Mouse (Mus musculus) limb, embryonic 14.5 days (tissue): Measurements from ENCODE around the gene Zkscan16. TPM values are rescaled to one million over a fixed set of nuclear protein-coding genes. Genes with fewer than 3 reads are reported as not detected.

Experiments
- ATAC-seq: fragments of 200-750 bp; cut with Nextera tagmentation; 2 replicates; pipeline ENCODE4 v1.8.0; 2017; ENCODE audit warnings: low read depth, moderate number of reproducible peaks, moderate TSS enrichment; ENCODE audit not compliant: low FRiP score
- DNase-seq: peaks from one replicate; pipeline ENCODE4 v3.0.0-alpha.2; 2015; ENCODE audit warnings: low spot score
- H3K27ac ChIP-seq: fragments of 300-500 bp; sonication (generic); replicated peaks from 2 replicates; pipeline ENCODE4 v1.5.1; 2014; ENCODE audit warnings: low read depth, mild to moderate bottlenecking, low read length, moderate library complexity, mixed read lengths
- H3K27me3 ChIP-seq: fragments of 300-500 bp; sonication (generic); 2 replicates; pipeline ENCODE4 v1.6.1; 2014; ENCODE audit warnings: low read length, mixed read lengths; ENCODE audit not compliant: control insufficient read depth, insufficient read depth
- H3K36me3 ChIP-seq: fragments of 300-500 bp; sonication (generic); 2 replicates; pipeline ENCODE4 v1.6.1; 2014; ENCODE audit warnings: mild to moderate bottlenecking, low read length, moderate library complexity, mixed read lengths; ENCODE audit not compliant: control insufficient read depth, insufficient read depth
- H3K4me1 ChIP-seq: fragments of 300-500 bp; sonication (generic); 2 replicates; pipeline ENCODE4 v1.6.1; 2014; ENCODE audit warnings: antibody characterized with exemption, low read length, mixed read lengths; ENCODE audit not compliant: control insufficient read depth, insufficient read depth
- H3K4me2 ChIP-seq: fragments of 300-500 bp; sonication (generic); replicated peaks from 2 replicates; pipeline ENCODE4 v1.6.1; 2014; ENCODE audit warnings: low read depth, mild to moderate bottlenecking, low read length, moderate library complexity; ENCODE audit not compliant: severe bottlenecking
- H3K4me3 ChIP-seq: fragments of 300-500 bp; sonication (generic); replicated peaks from 2 replicates; pipeline ENCODE4 v1.5.1; 2014; ENCODE audit warnings: low read length
- H3K9ac ChIP-seq: fragments of 300-500 bp; sonication (generic); 2 replicates; pipeline ENCODE4 v1.6.1; 2014; ENCODE audit warnings: mild to moderate bottlenecking, low read depth, low read length, moderate library complexity; ENCODE audit not compliant: severe bottlenecking
- H3K9me3 ChIP-seq: fragments of 300-500 bp; sonication (generic); 2 replicates; pipeline ENCODE4 v1.6.1; 2016; ENCODE audit warnings: low read length; ENCODE audit not compliant: control insufficient read depth
- POLR2A ChIP-seq: fragments of 200-500 bp; IDR thresholded peaks from 2 replicates; pipeline ENCODE4 v1.8.0; 2012; ENCODE audit warnings: inconsistent platforms, mild to moderate bottlenecking, moderate library complexity, borderline replicate concordance; ENCODE audit not compliant: insufficient read depth, insufficient read length; ENCODE audit errors: extremely low read depth
- WGBS: fragments of 180-500 bp; shearing (Covaris S2); extraction: QIAGEN DNeasy Blood & Tissue Kit; methylation state at CpG from one replicate; pipeline ENCODE4 v1.1.7; 2014; 5-methylcytosine and 5-hydroxymethylcytosine counted together
- polyA plus RNA-seq, 2 experiments: library from polyadenylated mRNA; depleted of rRNA in 1 of 2; stranded (reverse) in 1 of 2; unstranded in 1 of 2; fragments of >200 nt; fragmentation: Nextera tagmentation in 1 of 2; extraction: Ambion mirVana in 1 of 2; gene quantifications; 2 replicates each; pipeline versions ENCODE4 v1.2.1 to v1.2.3; 2012 to 2014

Gene Zkscan16
- polyA plus RNA-seq, 2 experiments, result 0.91 to 2.5 TPM

DNA sequence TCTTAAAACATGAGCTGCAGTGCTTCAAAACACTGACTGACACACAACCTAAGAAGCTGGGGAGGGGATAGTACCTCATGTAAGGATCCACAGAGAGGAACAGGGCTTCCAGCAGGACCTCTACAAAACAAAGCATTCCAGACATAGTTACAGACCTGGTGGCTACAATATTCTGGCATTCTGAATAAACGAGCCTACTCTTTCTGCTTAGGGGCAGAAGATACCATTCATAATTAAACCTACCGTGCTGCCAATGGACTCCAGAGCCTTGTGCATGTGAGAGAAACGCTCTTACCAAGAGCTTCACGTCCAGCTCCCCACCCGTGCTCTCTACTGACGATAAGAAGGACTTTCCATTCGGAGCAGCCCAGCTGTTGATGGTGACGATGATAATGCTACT, 39.4 kb downstream of the Zkscan16 start:
- Histone ChIP-seq H3K9me3 (no peaks in the 10 kb centered on the region), H3K4me3 (no peak overlapping the region), H3K36me3 (0 out of 2 replicates have a peak, but pooled peaks cover 5% of the 10 kb centered on the region), H3K27me3 (no peaks in the 10 kb centered on the region), H3K4me1 (peaks cover 3% of the 10 kb centered on the region; the same call in 1 of the 2 replicates), H3K4me2 (no peak overlapping the region), H3K27ac (no peak overlapping the region), H3K9ac (no peak overlapping the region)
- 86% methylated on average over 8 of the region's 8 CpGs for WGBS
- no peak for ATAC-seq
- TF ChIP-seq POLR2A, result no peak
- DNase-seq, result no peak

- ATAC-seq (no peak), DNase-seq (peak; percentile 61)
- Histone ChIP-seq H3K9ac (no peak overlapping the region), H3K27me3 (no peaks in the 10 kb centered on the region), H3K36me3 (0 out of 2 replicates have a peak, but pooled peaks cover 5% of the 10 kb centered on the region), H3K27ac (no peak overlapping the region), H3K4me3 (no peak overlapping the region), H3K9me3 (no peaks in the 10 kb centered on the region), H3K4me2 (no peak overlapping the region), H3K4me1 (peaks cover 3% of the 10 kb centered on the region; the same call in 1 of the 2 replicates)
- no peak for TF ChIP-seq POLR2A
- 24% methylated on average over 7 of the region's 7 CpGs for WGBS
Measured at GRCm38 (mm10) chr4:58985157-58985648, 41.8 kb downstream of the Zkscan16 start.

GRCm38 (mm10) chr4:58986540-58987190, 43.2 kb downstream of the Zkscan16 start, which contains the start of gene Ptgr1:
Ptgr1 (minus strand) TSS chr4:58987119.
- ATAC-seq (peak; percentile 73), DNase-seq (peak; percentile 81)
- 0 out of 2 replicates have a peak, but pooled peaks have one; percentile 20 for TF ChIP-seq POLR2A
- peak within 1 kb of the TSS; percentile 64 for H3K9ac ChIP-seq
- H3K4me2 ChIP-seq, result peak within 1 kb of the TSS; percentile 62
- peak within 1 kb of the TSS; percentile 60 for H3K4me3 ChIP-seq
- H3K27me3 ChIP-seq, result no peaks in the 10 kb centered on the region
- 0 out of 2 replicates have a peak within 1 kb of the TSS, but pooled peaks have one; percentile 33 for H3K27ac ChIP-seq
- H3K9me3 ChIP-seq, result no peaks in the 10 kb centered on the region
- WGBS, result 1% methylated on average over 28 of the region's 28 CpGs
- 0 out of 2 replicates have a peak, but pooled peaks cover under 1% of the 10 kb centered on the region for H3K36me3 ChIP-seq
- peaks cover 3% of the 10 kb centered on the region; the same call in 1 of the 2 replicates for H3K4me1 ChIP-seq

GRCm38 (mm10) chr4:58989303-58989898, 46.0 kb downstream of the Zkscan16 start:
- TF ChIP-seq POLR2A, result no peak
- Histone ChIP-seq H3K4me1 (peaks cover 3% of the 10 kb centered on the region; the same call in 1 of the 2 replicates), H3K27ac (no peak overlapping the region), H3K4me3 (no peak overlapping the region), H3K27me3 (no peaks in the 10 kb centered on the region), H3K9ac (no peak overlapping the region), H3K4me2 (no peak overlapping the region), H3K9me3 (no peaks in the 10 kb centered on the region), H3K36me3 (no peaks in the 10 kb centered on the region)
- WGBS, result 82% methylated on average over 7 of the region's 7 CpGs
- ATAC-seq, result no peak
- no peak for DNase-seq

DNA sequence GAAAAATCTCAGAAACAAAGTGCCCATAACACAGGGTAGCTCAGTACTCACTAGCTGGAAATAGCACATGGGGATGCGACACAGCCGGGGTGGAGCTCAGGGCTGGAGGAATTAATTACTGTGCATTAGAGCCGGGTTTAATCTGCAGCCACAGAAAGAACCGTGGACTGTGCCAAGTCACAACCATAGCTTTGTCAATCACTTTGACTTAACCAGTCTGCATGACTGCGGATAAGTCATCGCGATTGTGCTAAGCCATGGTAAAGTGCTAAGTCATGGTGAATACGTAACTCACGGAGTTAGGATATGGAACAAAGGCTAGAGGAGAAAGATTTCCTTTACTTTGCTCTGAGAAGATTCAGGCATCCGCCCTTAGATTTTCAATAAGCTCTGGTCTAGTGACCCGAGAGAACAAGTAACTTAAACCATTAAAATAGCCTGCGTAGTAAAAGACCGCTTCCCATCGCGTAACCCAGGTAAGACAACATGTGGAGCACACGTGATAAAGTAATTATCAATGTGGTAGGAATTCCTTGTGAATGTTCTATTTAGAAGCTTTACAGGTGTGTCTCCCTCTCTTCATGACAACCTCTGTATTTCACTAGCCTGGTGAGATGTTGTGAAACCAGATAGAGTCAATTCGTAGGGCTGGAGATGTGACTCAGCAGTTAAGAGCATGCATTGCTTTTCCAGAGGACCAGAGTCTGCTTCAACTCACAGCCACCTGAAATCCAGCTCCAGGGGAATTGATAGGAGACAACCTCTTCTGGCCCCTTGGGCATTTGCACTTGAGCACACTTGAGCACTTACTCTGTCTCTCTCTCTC, 47.4 kb downstream of the Zkscan16 start:
- no peak for TF ChIP-seq POLR2A
- H3K27me3 ChIP-seq, result no peaks in the 10 kb centered on the region
- no peak overlapping the region for H3K9ac ChIP-seq
- DNase-seq (no peak), ATAC-seq (0 out of 2 replicates have a peak, but pooled peaks have one; percentile 10)
- H3K4me3 ChIP-seq, result no peak overlapping the region
- H3K36me3 ChIP-seq, result no peaks in the 10 kb centered on the region
- H3K9me3 ChIP-seq, result no peaks in the 10 kb centered on the region
- no peaks in the 10 kb centered on the region; the same call in 1 of the 2 replicates for H3K4me1 ChIP-seq
- no peak overlapping the region for H3K4me2 ChIP-seq
- H3K27ac ChIP-seq, result no peak overlapping the region
- 79% methylated on average over 17 of the region's 17 CpGs for WGBS
